In genomic region chr2:69585886-69586398, GRCm38 (mm10) we compare ENCODE assay signal across 7 mouse cellular contexts. TPM values are rescaled to one million over a fixed set of nuclear protein-coding genes. Genes with fewer than 3 reads are reported as not detected.
A peak's percentile ranks its signal among the peaks of the same experiment; 100 is the strongest.
DNase-seq lines count a peak whose midpoint lies in the region; ATAC-seq lines count a peak whose summit lies in the region.

TSS of gene Lrp2 (minus strand) at chr2:69586065.

- H3K4me1 ChIP-seq in embryonic facial prominence, embryonic 14.5 days (ENCODE audit: control insufficient read depth, insufficient read depth, low read length), result peaks cover 10% of the 10 kb centered on the region; the same call in 1 of the 2 replicates
- peaks cover 13% of the 10 kb centered on the region; the same call in 1 of the 2 replicates for H3K4me1 ChIP-seq in hindbrain, embryonic 14.5 days (replicated peaks; ENCODE audit: control insufficient read depth, insufficient read depth, low read length)
- peaks cover 30% of the 10 kb centered on the region for H3K4me1 ChIP-seq in limb, embryonic 12.5 days (replicated peaks)
- peaks cover 53% of the 10 kb centered on the region for H3K4me1 ChIP-seq in midbrain, embryonic 10.5 days

- peak; percentile 28 for DNase-seq in urinary bladder, adult 2 months (ENCODE audit: low spot score)
- no peak for DNase-seq in urinary bladder, postnatal 10 days (ENCODE audit: low spot score)
- peak; percentile 66 for DNase-seq in embryonic facial prominence, embryonic 14.5 days (ENCODE audit: low spot score)
- DNase-seq in hindbrain, embryonic 14.5 days (ENCODE audit: low spot score), result peak; percentile 63
- DNase-seq in midbrain, embryonic 10.5 days (ENCODE audit: low spot score), result peak; percentile 88
- DNase-seq in testis, postnatal 10 days (ENCODE audit: low spot score), result peak; percentile 53

- H3K36me3 ChIP-seq in embryonic facial prominence, embryonic 14.5 days (ENCODE audit: control insufficient read depth, insufficient read depth, low read length), result no peaks in the 10 kb centered on the region
- H3K36me3 ChIP-seq in hindbrain, embryonic 14.5 days (replicated peaks; ENCODE audit: control insufficient read depth, insufficient read depth), result no peaks in the 10 kb centered on the region
- no peaks in the 10 kb centered on the region for H3K36me3 ChIP-seq in limb, embryonic 12.5 days
- no peaks in the 10 kb centered on the region for H3K36me3 ChIP-seq in midbrain, embryonic 10.5 days

- 1% methylated on average over 32 of the region's 45 CpGs for WGBS in embryonic facial prominence, embryonic 14.5 days
- under 1% methylated on average over 44 of the region's 45 CpGs for WGBS in hindbrain, embryonic 14.5 days
- WGBS in limb, embryonic 12.5 days, result under 1% methylated on average over 45 of the region's 45 CpGs
- WGBS in midbrain, embryonic 10.5 days, result under 1% methylated on average over 45 of the region's 45 CpGs

- H3K27me3 ChIP-seq in embryonic facial prominence, embryonic 14.5 days (replicated peaks; ENCODE audit: control insufficient read depth, insufficient read depth, low read length), result peaks cover 72% of the 10 kb centered on the region
- peaks cover 39% of the 10 kb centered on the region for H3K27me3 ChIP-seq in hindbrain, embryonic 14.5 days (ENCODE audit: control insufficient read depth, insufficient read depth, low read length)
- H3K27me3 ChIP-seq in limb, embryonic 12.5 days, result peaks cover 80% of the 10 kb centered on the region
- peaks cover 82% of the 10 kb centered on the region for H3K27me3 ChIP-seq in midbrain, embryonic 10.5 days (ENCODE audit: low read depth, poor library complexity, severe bottlenecking)

- peak within 1 kb of the TSS; percentile 67 for H3K4me3 ChIP-seq in embryonic facial prominence, embryonic 14.5 days (ENCODE audit: low read depth, low read length)
- peak within 1 kb of the TSS; percentile 57 for H3K4me3 ChIP-seq in hindbrain, embryonic 14.5 days (replicated peaks; ENCODE audit: low read length)
- H3K4me3 ChIP-seq in limb, embryonic 12.5 days (replicated peaks), result peak within 1 kb of the TSS; percentile 61
- H3K4me3 ChIP-seq in midbrain, embryonic 10.5 days, result peak within 1 kb of the TSS; percentile 89

- H3K27ac ChIP-seq in embryonic facial prominence, embryonic 14.5 days (replicated peaks; ENCODE audit: low read depth, low read length), result no peak within 1 kb of the TSS
- H3K27ac ChIP-seq in hindbrain, embryonic 14.5 days, result 0 out of 2 replicates have a peak within 1 kb of the TSS, but pooled peaks have one; percentile 10
- H3K27ac ChIP-seq in limb, embryonic 12.5 days, result no peak within 1 kb of the TSS
- peak within 1 kb of the TSS; percentile 90 for H3K27ac ChIP-seq in midbrain, embryonic 10.5 days (replicated peaks)

- peak within 1 kb of the TSS; percentile 59 for H3K9ac ChIP-seq in embryonic facial prominence, embryonic 14.5 days (ENCODE audit: low read depth, low read length)
- peak within 1 kb of the TSS; percentile 59 for H3K9ac ChIP-seq in hindbrain, embryonic 14.5 days
- H3K9ac ChIP-seq in limb, embryonic 12.5 days (replicated peaks), result 0 out of 2 replicates have a peak within 1 kb of the TSS, but pooled peaks have one; percentile 31

- peak within 1 kb of the TSS; percentile 100 for H3K4me2 ChIP-seq in embryonic facial prominence, embryonic 14.5 days (ENCODE audit: low read depth, low read length)
- H3K4me2 ChIP-seq in hindbrain, embryonic 14.5 days (replicated peaks), result peak within 1 kb of the TSS; percentile 94
- H3K4me2 ChIP-seq in limb, embryonic 12.5 days, result peak within 1 kb of the TSS; percentile 99

- peak; percentile 82 for ATAC-seq in embryonic facial prominence, embryonic 14.5 days (ENCODE audit: low read depth)
- ATAC-seq in hindbrain, embryonic 14.5 days (ENCODE audit: low FRiP score), result peak; percentile 91
- ATAC-seq in limb, embryonic 12.5 days (ENCODE audit: insufficient number of reproducible peaks, insufficient read depth, low FRiP score, low TSS enrichment, low read depth), result peak; percentile 85

- H3K9me3 ChIP-seq in embryonic facial prominence, embryonic 14.5 days (ENCODE audit: control insufficient read depth, low read length), result no peaks in the 10 kb centered on the region
- no peaks in the 10 kb centered on the region for H3K9me3 ChIP-seq in hindbrain, embryonic 14.5 days (ENCODE audit: control insufficient read depth, low read length)
- no peaks in the 10 kb centered on the region for H3K9me3 ChIP-seq in limb, embryonic 12.5 days
- no peaks in the 10 kb centered on the region for H3K9me3 ChIP-seq in midbrain, embryonic 10.5 days (replicated peaks)

RNA-seq across cellular contexts. Expression of gene Lrp2, which starts in this region (rescaled TPM):
- polyA plus RNA-seq in urinary bladder, adult 2 months (2012; rRNA removed), result 0.19 and 0.22 TPM in 2 replicates
- polyA plus RNA-seq in embryonic facial prominence, embryonic 14.5 days (2014; fragmentation: Nextera tagmentation; extraction: Ambion mirVana), result 0.63 and 1.3 TPM in 2 replicates
- polyA plus RNA-seq in hindbrain, embryonic 14.5 days (2014; fragmentation: Nextera tagmentation; extraction: Ambion mirVana), result 1.1 and 1.7 TPM in 2 replicates
- polyA plus RNA-seq in limb, embryonic 12.5 days (2016; fragmentation: Nextera tagmentation; extraction: Ambion mirVana), result not detected in 2 replicates
- 2.8 and 3.4 TPM in 2 replicates for polyA plus RNA-seq in midbrain, embryonic 10.5 days (2016; fragmentation: Nextera tagmentation; extraction: Ambion mirVana)

Comparison
In these comparisons a context has a peak if more than half of its experiments do, and no peak if none do; other contexts are left out.
1. Peak in DNase-seq in urinary bladder, adult 2 months; RNA of the gene not detected or under 1 TPM.
2. Peak in ATAC-seq, H3K4me3 ChIP-seq, H3K9ac ChIP-seq and H3K4me2 ChIP-seq in limb, embryonic 12.5 days; RNA of the gene not detected or under 1 TPM.
3. H3K27ac ChIP-seq: peak in hindbrain, embryonic 14.5 days (single experiment) and midbrain, embryonic 10.5 days (single experiment); none in embryonic facial prominence, embryonic 14.5 days (single experiment) and limb, embryonic 12.5 days (single experiment).
4. Peak in every context shown above with its lines, with median percentiles within 50 percentile points of each other: ATAC-seq, H3K4me2 ChIP-seq, H3K4me3 ChIP-seq and H3K9ac ChIP-seq.